8 mouse cellular contexts compared by ENCODE assay signal in genomic region chr10:81265540-81265939, GRCm38 (mm10). TPM values are rescaled to one million over a fixed set of nuclear protein-coding genes. Genes with fewer than 3 reads are reported as not detected.
DNase-seq lines count a peak whose midpoint lies in the region; ATAC-seq and TF ChIP-seq lines count a peak whose summit lies in the region.

No protein-coding gene starts in this region.

- TF ChIP-seq POLR2A in lung, adult 2 months (IDR thresholded peaks at IDR 0.05; ENCODE audit: borderline replicate concordance, extremely low read depth, low read depth, low read length): no peak

- H3K4me3 ChIP-seq in neural tube, embryonic 11.5 days (ENCODE audit: low read depth, low read length): peak overlapping the region; percentile 65
- peak overlapping the region in 1 of 2 experiments; percentile 76; a peak in 1 of 4 replicates for H3K4me3 ChIP-seq in liver, embryonic 14.5 days (ENCODE audit: insufficient read depth in 1 of 2, low read depth in 2 of 2, low read length in 2 of 2)
- H3K4me3 ChIP-seq in lung, adult 2 months (replicated peaks; ENCODE audit: extremely low read depth, low read depth, low read length): no peak overlapping the region

- H3K9ac ChIP-seq in neural tube, embryonic 11.5 days (ENCODE audit: low read length): peak overlapping the region; percentile 14; the same call in 1 of the 2 replicates
- no peak overlapping the region for H3K9ac ChIP-seq in liver, embryonic 14.5 days (replicated peaks)

- H3K4me2 ChIP-seq in neural tube, embryonic 11.5 days (ENCODE audit: low read depth): peak overlapping the region; percentile 72
- H3K4me2 ChIP-seq in liver, embryonic 14.5 days (ENCODE audit: low read depth): peak overlapping the region; percentile 72

- WGBS in neural tube, embryonic 11.5 days: 92% methylated on average over 8 of the region's 8 CpGs
- WGBS in liver, embryonic 14.5 days (ENCODE audit: insufficient replicate concordance): 78% methylated on average over 8 of the region's 8 CpGs
- WGBS in lung, adult 2 months: 91% methylated on average over 8 of the region's 8 CpGs

- no peak for TF ChIP-seq EP300 in liver, embryonic 14.5 days (IDR thresholded peaks at IDR 0.05; ENCODE audit: low read depth)

- H3K9me3 ChIP-seq in neural tube, embryonic 11.5 days (ENCODE audit: control insufficient read depth, low read length): no peaks in the 10 kb centered on the region
- no peaks in the 10 kb centered on the region for H3K9me3 ChIP-seq in liver, embryonic 14.5 days (ENCODE audit: control insufficient read depth, low read length)

- peak; percentile 54 for DNase-seq in cerebellum, adult 11 months
- DNase-seq in cerebellum, adult 18-20 months: no peak
- no peak for DNase-seq in neural tube, embryonic 11.5 days (ENCODE audit: low spot score)
- no peak for DNase-seq in neural tube, embryonic 10.5 days (ENCODE audit: extremely low spot score, low spot score)
- no peak for DNase-seq in liver, embryonic 14.5 days (ENCODE audit: low read depth in 3 of 3, low spot score in 3 of 3)
- DNase-seq in adrenal gland, postnatal 25 days: no peak
- no peak for DNase-seq in cerebellum, postnatal 4 days (ENCODE audit: low spot score in 2 of 2)
- no peak for DNase-seq in lung, adult 2 months

- ATAC-seq in neural tube, embryonic 11.5 days (ENCODE audit: insufficient read depth, low FRiP score, low TSS enrichment): no peak
- no peak for ATAC-seq in liver, embryonic 14.5 days (ENCODE audit: insufficient read depth)

- peaks cover 8% of the 10 kb centered on the region for H3K4me1 ChIP-seq in neural tube, embryonic 11.5 days (ENCODE audit: control insufficient read depth, insufficient read depth, low read length)
- peaks cover 4 to 11% of the 10 kb centered on the region in 2 experiments for H3K4me1 ChIP-seq in liver, embryonic 14.5 days (replicated peaks; ENCODE audit: control insufficient read depth in 2 of 2, insufficient read depth in 2 of 2, low read length in 1 of 2)
- H3K4me1 ChIP-seq in lung, adult 2 months (ENCODE audit: control insufficient read depth, insufficient read depth, low read length): peaks cover 5% of the 10 kb centered on the region; the same call in 1 of the 2 replicates

- no peak overlapping the region for H3K27ac ChIP-seq in neural tube, embryonic 11.5 days (ENCODE audit: low read depth, low read length)
- no peak overlapping the region for H3K27ac ChIP-seq in liver, embryonic 14.5 days

- no peak for TF ChIP-seq CTCF in liver, embryonic 14.5 days (IDR thresholded peaks at IDR 0.05; ENCODE audit: low read depth)
- no peak for TF ChIP-seq CTCF in lung, adult 2 months (IDR thresholded peaks at IDR 0.05; ENCODE audit: insufficient read depth, low read length)

- no peaks in the 10 kb centered on the region for H3K27me3 ChIP-seq in neural tube, embryonic 11.5 days (ENCODE audit: control insufficient read depth, insufficient read depth, low read length)
- no peaks in the 10 kb centered on the region for H3K27me3 ChIP-seq in liver, embryonic 14.5 days (ENCODE audit: control insufficient read depth, insufficient read depth, low read length)

- peaks cover 6% of the 10 kb centered on the region for H3K36me3 ChIP-seq in neural tube, embryonic 11.5 days (ENCODE audit: control insufficient read depth, insufficient read depth, low read length)
- H3K36me3 ChIP-seq in liver, embryonic 14.5 days (replicated peaks; ENCODE audit: control insufficient read depth, insufficient read depth, low read depth): peaks cover 4% of the 10 kb centered on the region; the same call in 1 of the 2 replicates

RNA-seq across cellular contexts. Expression of gene Mrpl54, which starts 1.2 kb away (rescaled TPM):
- polyA plus RNA-seq in neural tube, embryonic 11.5 days (2014; fragmentation: Nextera tagmentation; extraction: Ambion mirVana): 178 and 180 TPM in 2 replicates
- 42.8 and 49.9 TPM in 2 replicates for polyA plus RNA-seq in liver, embryonic 14.5 days (2012; rRNA removed)
- 113 and 120 TPM in 2 replicates for polyA plus RNA-seq in liver, embryonic 14.5 days (2014; fragmentation: Nextera tagmentation; extraction: Ambion mirVana)
- 116 and 128 TPM in 2 replicates for total RNA-seq in adrenal gland, postnatal 25 days (2021)
- polyA plus RNA-seq in lung, adult 2 months (2012; rRNA removed): 60.1 and 87.9 TPM in 2 replicates

RNA-seq across cellular contexts. Expression of gene Apba3, which starts 1.2 kb away (rescaled TPM):
- 35.3 and 39.0 TPM in 2 replicates for polyA plus RNA-seq in neural tube, embryonic 11.5 days (2014; fragmentation: Nextera tagmentation; extraction: Ambion mirVana)
- 14.3 and 14.6 TPM in 2 replicates for polyA plus RNA-seq in liver, embryonic 14.5 days (2012; rRNA removed)
- polyA plus RNA-seq in liver, embryonic 14.5 days (2014; fragmentation: Nextera tagmentation; extraction: Ambion mirVana): 15.7 and 16.1 TPM in 2 replicates
- total RNA-seq in adrenal gland, postnatal 25 days (2021): 70.4 and 110 TPM in 2 replicates
- polyA plus RNA-seq in lung, adult 2 months (2012; rRNA removed): 86.4 and 104 TPM in 2 replicates

RNA-seq across cellular contexts. Expression of gene Matk, which starts 12.8 kb away (rescaled TPM):
- 2.0 and 3.0 TPM in 2 replicates for polyA plus RNA-seq in neural tube, embryonic 11.5 days (2014; fragmentation: Nextera tagmentation; extraction: Ambion mirVana)
- 0.74 and 1.1 TPM in 2 replicates for polyA plus RNA-seq in liver, embryonic 14.5 days (2012; rRNA removed)
- 1.3 and 1.6 TPM in 2 replicates for polyA plus RNA-seq in liver, embryonic 14.5 days (2014; fragmentation: Nextera tagmentation; extraction: Ambion mirVana)
- total RNA-seq in adrenal gland, postnatal 25 days (2021): 0.82 and 1.4 TPM in 2 replicates
- 2.7 and 3.3 TPM in 2 replicates for polyA plus RNA-seq in lung, adult 2 months (2012; rRNA removed)

RNA-seq across cellular contexts. Expression of gene Tjp3, which starts 25.8 kb away (rescaled TPM):
- polyA plus RNA-seq in neural tube, embryonic 11.5 days (2014; fragmentation: Nextera tagmentation; extraction: Ambion mirVana): 2.5 and 2.8 TPM in 2 replicates
- 0.38 and 0.40 TPM in 2 replicates for polyA plus RNA-seq in liver, embryonic 14.5 days (2012; rRNA removed)
- 0.20 and 0.37 TPM in 2 replicates for polyA plus RNA-seq in liver, embryonic 14.5 days (2014; fragmentation: Nextera tagmentation; extraction: Ambion mirVana)
- 0.18 TPM in 1 of 2 replicates, not detected in the other for total RNA-seq in adrenal gland, postnatal 25 days (2021)
- 27.6 and 27.7 TPM in 2 replicates for polyA plus RNA-seq in lung, adult 2 months (2012; rRNA removed)

RNA-seq across cellular contexts. Expression of gene Pip5k1c, which starts 27.2 kb away (rescaled TPM):
- polyA plus RNA-seq in neural tube, embryonic 11.5 days (2014; fragmentation: Nextera tagmentation; extraction: Ambion mirVana): 64.6 and 65.8 TPM in 2 replicates
- 12.8 and 13.1 TPM in 2 replicates for polyA plus RNA-seq in liver, embryonic 14.5 days (2012; rRNA removed)
- 10.5 and 12.5 TPM in 2 replicates for polyA plus RNA-seq in liver, embryonic 14.5 days (2014; fragmentation: Nextera tagmentation; extraction: Ambion mirVana)
- 44.6 and 51.8 TPM in 2 replicates for total RNA-seq in adrenal gland, postnatal 25 days (2021)
- polyA plus RNA-seq in lung, adult 2 months (2012; rRNA removed): 103 and 104 TPM in 2 replicates
